Comparison of ENCODE assay signal across 23 mouse cellular contexts in the genomic region with DNA sequence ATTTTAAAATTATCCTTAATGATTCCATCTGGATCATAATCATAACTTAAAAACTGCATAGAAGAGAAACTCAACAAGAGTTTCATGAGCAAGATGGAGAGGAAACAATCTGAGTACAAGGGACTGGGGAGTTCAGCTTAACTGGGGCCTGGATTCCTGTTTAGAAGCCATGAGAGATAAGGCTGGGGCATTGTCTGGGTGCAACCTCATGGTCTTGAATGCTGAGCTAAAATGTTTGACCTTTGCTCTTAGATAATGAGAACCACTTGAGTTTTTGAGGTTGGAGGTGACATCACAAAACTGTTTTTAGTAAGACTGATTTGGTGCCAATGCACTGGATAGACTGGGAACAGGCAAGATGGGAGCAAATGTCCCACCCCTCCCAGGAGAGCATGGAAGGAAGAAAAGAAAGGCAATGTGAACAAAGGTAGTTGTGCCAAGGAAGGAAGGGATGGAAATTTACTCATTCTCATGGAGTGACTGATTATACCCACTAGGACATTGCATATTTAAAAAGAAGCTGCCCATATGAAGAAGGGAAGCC.
DNase-seq lines count a peak whose midpoint lies in the region; ATAC-seq lines count a peak whose summit lies in the region.
"Had no signal": no experiment of that assay in that cellular context is flagged by ENCODE, and none has a peak within 500 bp of the region (broad histone marks: within the 10 kb centered on the region; RNA-seq: fewer than 3 reads in every experiment).

No protein-coding gene starts in this region.

- no peak overlapping the region for H3K9ac ChIP-seq in heart, embryonic 13.5 days
- H3K9ac ChIP-seq in midbrain, embryonic 13.5 days (replicated peaks), result no peak overlapping the region
- H3K9ac ChIP-seq: embryonic facial prominence, embryonic 12.5 days; forebrain, embryonic 15.5 days; limb, embryonic 13.5 days; liver, embryonic 14.5 days; neural tube, embryonic 13.5 days had no signal

- H3K4me2 ChIP-seq in heart, embryonic 13.5 days, result no peak overlapping the region
- no peak overlapping the region for H3K4me2 ChIP-seq in midbrain, embryonic 13.5 days (replicated peaks)
- H3K4me2 ChIP-seq: forebrain, embryonic 15.5 days; limb, embryonic 13.5 days; neural tube, embryonic 13.5 days had no signal

- peak overlapping the region; percentile 82 for H3K27ac ChIP-seq in heart, embryonic 13.5 days (replicated peaks)
- no peak overlapping the region for H3K27ac ChIP-seq in midbrain, embryonic 13.5 days
- H3K27ac ChIP-seq: embryonic facial prominence, embryonic 12.5 days; forebrain, embryonic 15.5 days; hindbrain, embryonic 10.5 days; hindbrain, postnatal 0 days; limb, embryonic 13.5 days; liver, embryonic 14.5 days; neural tube, embryonic 13.5 days had no signal

- no peak for ATAC-seq in heart, embryonic 13.5 days (ENCODE audit: extremely low read depth, insufficient number of reproducible peaks, low FRiP score, low TSS enrichment)
- ATAC-seq in midbrain, embryonic 13.5 days, result no peak
- ATAC-seq: forebrain, embryonic 15.5 days; hindbrain, postnatal 0 days; lung, postnatal 0 days; Patski had no signal

- DNase-seq in NIH3T3 (ENCODE audit: low read depth), result peak; percentile 5
- DNase-seq in embryo, embryonic 10.5 days (ENCODE audit: low spot score), result peak; percentile 26
- DNase-seq in skeletal muscle tissue, adult 2 months (ENCODE audit: low read depth, low spot score), result peak; percentile 21
- DNase-seq in adrenal gland, postnatal 4 days (ENCODE audit: low spot score in 2 of 2), result no peak
- DNase-seq in ovary, postnatal 14 days (ENCODE audit: low spot score), result no peak
- DNase-seq: adrenal gland, adult 8-10 months; cerebellum, postnatal 10 days; gastrocnemius, postnatal 14 days; kidney, adult 11 months; midbrain, embryonic 14.5 days; spleen, adult 18-20 months had no signal

- no peak overlapping the region for H3K4me3 ChIP-seq in heart, embryonic 13.5 days
- no peak overlapping the region for H3K4me3 ChIP-seq in midbrain, embryonic 13.5 days (replicated peaks)
- H3K4me3 ChIP-seq: embryonic facial prominence, embryonic 12.5 days; erythroblast, embryonic 14.5 days; forebrain, embryonic 15.5 days; hindbrain, embryonic 10.5 days; limb, embryonic 13.5 days; neural tube, embryonic 13.5 days had no signal

- H3K27me3 ChIP-seq in heart, embryonic 13.5 days (replicated peaks), result no peaks in the 10 kb centered on the region
- H3K27me3 ChIP-seq in midbrain, embryonic 13.5 days, result no peaks in the 10 kb centered on the region
- H3K27me3 ChIP-seq: embryonic facial prominence, embryonic 12.5 days; forebrain, embryonic 15.5 days; limb, embryonic 13.5 days; neural tube, embryonic 13.5 days had no signal

- no peaks in the 10 kb centered on the region for H3K9me3 ChIP-seq in heart, embryonic 13.5 days
- no peaks in the 10 kb centered on the region for H3K9me3 ChIP-seq in midbrain, embryonic 13.5 days
- H3K9me3 ChIP-seq: embryonic facial prominence, embryonic 12.5 days; forebrain, embryonic 15.5 days; hindbrain, embryonic 10.5 days; limb, embryonic 13.5 days; neural tube, embryonic 13.5 days had no signal

- no peaks in the 10 kb centered on the region for H3K36me3 ChIP-seq in heart, embryonic 13.5 days
- H3K36me3 ChIP-seq in midbrain, embryonic 13.5 days, result no peaks in the 10 kb centered on the region
- H3K36me3 ChIP-seq: embryonic facial prominence, embryonic 12.5 days; forebrain, embryonic 15.5 days; hindbrain, embryonic 10.5 days; limb, embryonic 13.5 days; neural tube, embryonic 13.5 days had no signal

- H3K4me1 ChIP-seq in heart, embryonic 13.5 days, result peaks cover 39% of the 10 kb centered on the region
- H3K4me1 ChIP-seq in midbrain, embryonic 13.5 days (replicated peaks), result peaks cover 4% of the 10 kb centered on the region; the same call in 1 of the 2 replicates
- H3K4me1 ChIP-seq: forebrain, embryonic 15.5 days had no signal

Comparison
In these comparisons a context has a peak if more than half of its experiments do, and no peak if none do; other contexts are left out.
1. DNase-seq: peak in NIH3T3 (single experiment), embryo, embryonic 10.5 days (single experiment) and skeletal muscle tissue, adult 2 months (single experiment); none in adrenal gland, postnatal 4 days (0 of 2) and ovary, postnatal 14 days (single experiment).